Mouse (Mus musculus): ENCODE results near the gene Zbtb8a. TPM values are rescaled to one million over a fixed set of nuclear protein-coding genes. Genes with fewer than 3 reads are reported as not detected.

Gene Zbtb8a
- total and polyA plus RNA-seq, 2 experiments from 2014 or later: 15.5 to 22.9 TPM

DNA sequence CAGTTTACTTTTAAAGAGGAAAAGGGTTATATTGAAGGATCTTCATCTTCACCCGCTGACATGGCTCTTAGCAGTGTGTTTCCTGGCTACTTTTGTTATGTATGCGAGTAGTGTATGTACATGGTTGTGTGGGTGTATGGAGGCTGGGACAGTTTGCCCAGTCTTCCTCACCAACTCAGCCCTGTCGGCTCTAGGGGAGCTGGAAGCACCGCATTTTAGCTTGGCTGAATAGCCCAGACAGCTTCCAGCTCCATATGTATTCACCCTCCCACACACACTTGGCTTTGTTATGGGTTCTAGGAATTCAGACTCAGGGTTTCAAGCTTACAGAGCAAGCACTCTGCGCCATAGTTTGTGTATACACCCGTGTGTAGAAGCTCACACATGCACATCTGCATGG is 26.8 kb downstream of the Zbtb8a start:
- DNase-seq (ENCODE audit: low spot score) (no peak), ATAC-seq (ENCODE audit: low FRiP score) (no peak)
- TF ChIP-seq CTCF (IDR thresholded peaks at IDR 0.05): no peak
- 76% methylated on average over 6 of the region's 6 CpGs for WGBS
- no peak overlapping the region for H3K4me3 ChIP-seq (ENCODE audit: low read depth, low read length)
- no peaks in the 10 kb centered on the region for H3K9me3 ChIP-seq (ENCODE audit: low read length)
- no peak overlapping the region for H3K27ac ChIP-seq (ENCODE audit: low read depth, low read length)
- no peak overlapping the region for H3K9ac ChIP-seq (replicated peaks; ENCODE audit: low read length, poor library complexity, severe bottlenecking)
- H3K36me3 ChIP-seq (ENCODE audit: insufficient read depth, low read length): peaks cover 20% of the 10 kb centered on the region
- H3K4me1 ChIP-seq (ENCODE audit: insufficient read depth, low read length): no peaks in the 10 kb centered on the region
- H3K4me2 ChIP-seq (ENCODE audit: low read depth, low read length, poor library complexity, severe bottlenecking): no peak overlapping the region
- H3K27me3 ChIP-seq (ENCODE audit: insufficient read depth, low read length): no peaks in the 10 kb centered on the region

DNA sequence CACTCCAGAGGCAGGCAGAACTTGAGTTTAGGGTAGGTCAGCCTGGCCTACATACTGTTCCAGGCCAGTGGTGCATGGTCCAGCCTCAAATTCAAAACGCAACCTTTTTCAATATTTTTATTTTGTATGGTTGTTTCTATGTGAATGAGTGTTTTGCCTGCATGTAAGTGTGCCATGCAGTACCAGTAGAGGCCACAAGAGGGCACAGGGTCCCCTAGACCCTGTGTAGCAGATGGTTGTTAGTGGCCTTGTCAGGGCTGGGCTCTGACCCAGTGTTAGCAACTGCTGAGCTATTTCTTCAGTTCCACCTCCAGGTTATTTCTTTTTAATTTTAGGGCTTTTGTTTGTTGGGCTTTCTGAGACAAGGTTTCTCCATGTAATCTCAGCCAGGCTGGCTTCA is 27.3 kb downstream of the Zbtb8a start:
- WGBS: 9% methylated on average over 1 of the region's 1 CpGs
- H3K36me3 ChIP-seq (ENCODE audit: insufficient read depth, low read length): peaks cover 17% of the 10 kb centered on the region
- H3K27me3 ChIP-seq (ENCODE audit: insufficient read depth, low read length): no peaks in the 10 kb centered on the region
- ATAC-seq (ENCODE audit: low FRiP score) (0 out of 2 replicates have a peak, but pooled peaks have one; percentile 62), DNase-seq (ENCODE audit: low spot score) (peak; percentile 87)
- H3K9me3 ChIP-seq (ENCODE audit: low read length): no peaks in the 10 kb centered on the region
- H3K4me2 ChIP-seq (ENCODE audit: low read depth, low read length, poor library complexity, severe bottlenecking): no peak overlapping the region
- no peak overlapping the region for H3K4me3 ChIP-seq (ENCODE audit: low read depth, low read length)
- H3K27ac ChIP-seq (ENCODE audit: low read depth, low read length): no peak overlapping the region
- no peaks in the 10 kb centered on the region for H3K4me1 ChIP-seq (ENCODE audit: insufficient read depth, low read length)
- H3K9ac ChIP-seq (replicated peaks; ENCODE audit: low read length, poor library complexity, severe bottlenecking): no peak overlapping the region
- peak; percentile 99 for TF ChIP-seq CTCF (IDR thresholded peaks at IDR 0.05)

DNA sequence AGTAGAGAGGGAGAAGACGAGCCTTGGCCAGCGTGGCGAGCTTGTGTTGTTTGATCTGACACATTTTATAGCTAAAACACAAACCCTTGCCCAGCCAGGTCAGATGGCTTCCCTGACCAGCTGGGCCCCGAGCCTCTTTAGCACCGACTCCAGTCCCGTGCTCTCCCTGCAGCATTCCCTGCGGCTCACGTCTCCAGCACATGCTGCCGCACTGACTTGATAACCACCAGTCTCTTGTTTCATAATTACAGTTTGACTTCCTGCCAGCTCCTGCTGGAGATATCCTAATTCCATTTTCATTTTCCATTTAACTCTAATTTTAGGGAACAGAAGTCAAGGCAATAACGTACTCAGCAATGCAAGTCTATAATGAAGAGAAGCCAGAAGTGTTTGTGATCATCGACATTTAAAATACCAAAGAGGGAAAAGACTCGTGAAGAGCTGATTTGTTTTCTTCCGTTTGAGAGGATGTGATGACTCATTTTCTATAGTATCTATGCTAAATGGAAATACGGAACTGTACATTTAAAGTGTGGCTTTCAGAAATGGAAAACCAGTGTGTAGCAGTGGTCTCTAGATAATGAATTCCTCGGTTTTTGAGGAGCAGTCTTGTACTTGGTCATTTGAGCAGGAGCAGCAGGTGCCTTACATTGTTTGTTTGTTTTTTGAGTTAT is 31.3 kb downstream of the Zbtb8a start:
- Histone ChIP-seq H3K4me3 (ENCODE audit: low read depth, low read length) (no peak overlapping the region), H3K9ac (replicated peaks; ENCODE audit: low read length, poor library complexity, severe bottlenecking) (no peak overlapping the region), H3K4me1 (ENCODE audit: insufficient read depth, low read length) (no peaks in the 10 kb centered on the region), H3K4me2 (ENCODE audit: low read depth, low read length, poor library complexity, severe bottlenecking) (no peak overlapping the region), H3K27ac (ENCODE audit: low read depth, low read length) (no peak overlapping the region), H3K36me3 (ENCODE audit: insufficient read depth, low read length) (peaks cover 11% of the 10 kb centered on the region), H3K9me3 (ENCODE audit: low read length) (no peaks in the 10 kb centered on the region), H3K27me3 (ENCODE audit: insufficient read depth, low read length) (no peaks in the 10 kb centered on the region)
- 90% methylated on average over 15 of the region's 15 CpGs for WGBS
- ATAC-seq (ENCODE audit: low FRiP score) (no peak), DNase-seq (ENCODE audit: low spot score) (no peak)
- no peak for TF ChIP-seq CTCF (IDR thresholded peaks at IDR 0.05)

DNA sequence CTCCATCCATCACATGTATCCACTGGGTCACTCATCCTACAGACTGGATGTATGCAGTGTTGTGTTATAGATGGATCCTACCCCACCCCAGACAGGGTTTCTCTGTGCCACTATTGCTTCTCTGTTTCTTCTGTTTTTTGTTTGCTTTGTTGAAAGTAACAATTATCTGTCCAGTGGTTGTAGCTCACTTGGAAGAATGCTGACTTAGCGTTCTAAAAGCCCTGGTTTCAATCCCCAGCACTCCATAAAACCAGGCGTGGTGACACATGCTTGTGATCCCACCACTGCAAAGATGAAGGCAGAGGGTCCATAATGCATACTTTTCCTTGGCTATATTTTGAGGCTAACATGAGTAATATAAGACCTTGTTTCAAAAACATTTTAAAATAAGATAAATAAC is 35.2 kb downstream of the Zbtb8a start:
- WGBS: 92% methylated on average over 2 of the region's 2 CpGs
- no peak for TF ChIP-seq CTCF (IDR thresholded peaks at IDR 0.05)
- ATAC-seq (ENCODE audit: low FRiP score): no peak
- Histone ChIP-seq H3K4me2 (ENCODE audit: low read depth, low read length, poor library complexity, severe bottlenecking) (no peak overlapping the region), H3K27me3 (ENCODE audit: insufficient read depth, low read length) (no peaks in the 10 kb centered on the region), H3K9me3 (ENCODE audit: low read length) (no peaks in the 10 kb centered on the region), H3K9ac (replicated peaks; ENCODE audit: low read length, poor library complexity, severe bottlenecking) (no peak overlapping the region), H3K4me1 (ENCODE audit: insufficient read depth, low read length) (no peaks in the 10 kb centered on the region), H3K36me3 (ENCODE audit: insufficient read depth, low read length) (peaks cover 7% of the 10 kb centered on the region), H3K4me3 (ENCODE audit: low read depth, low read length) (no peak overlapping the region), H3K27ac (ENCODE audit: low read depth, low read length) (no peak overlapping the region)
- no peak for DNase-seq (ENCODE audit: low spot score)

DNA sequence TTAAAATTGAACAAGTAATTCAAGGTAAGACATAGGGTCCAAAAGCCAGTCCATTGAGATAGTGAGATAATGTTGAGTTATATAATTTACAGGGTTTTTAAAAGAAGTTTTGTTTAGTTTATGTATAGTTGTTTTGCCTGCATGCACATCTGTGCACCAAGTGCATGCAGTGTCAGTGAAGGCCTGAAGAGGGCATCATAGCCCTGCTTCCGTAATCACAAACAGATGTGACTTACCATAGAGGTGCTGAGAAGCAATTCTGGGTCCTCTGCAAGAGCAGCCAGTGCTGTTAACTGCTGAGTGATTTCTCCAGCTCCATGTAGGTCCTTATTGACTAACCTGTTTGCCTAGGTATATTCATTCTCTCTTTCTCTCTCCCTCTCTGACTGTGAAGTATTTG is 36.0 kb downstream of the Zbtb8a start:
- Histone ChIP-seq H3K9ac (replicated peaks; ENCODE audit: low read length, poor library complexity, severe bottlenecking) (no peak overlapping the region), H3K4me2 (ENCODE audit: low read depth, low read length, poor library complexity, severe bottlenecking) (no peak overlapping the region), H3K27me3 (ENCODE audit: insufficient read depth, low read length) (no peaks in the 10 kb centered on the region), H3K4me3 (ENCODE audit: low read depth, low read length) (no peak overlapping the region), H3K27ac (ENCODE audit: low read depth, low read length) (no peak overlapping the region), H3K9me3 (ENCODE audit: low read length) (no peaks in the 10 kb centered on the region), H3K4me1 (ENCODE audit: insufficient read depth, low read length) (no peaks in the 10 kb centered on the region), H3K36me3 (ENCODE audit: insufficient read depth, low read length) (peaks cover 7% of the 10 kb centered on the region)
- WGBS: 95% methylated on average over 1 of the region's 1 CpGs
- ATAC-seq (ENCODE audit: low FRiP score) (no peak), DNase-seq (ENCODE audit: low spot score) (no peak)
- TF ChIP-seq CTCF (IDR thresholded peaks at IDR 0.05): peak; percentile 37

DNA sequence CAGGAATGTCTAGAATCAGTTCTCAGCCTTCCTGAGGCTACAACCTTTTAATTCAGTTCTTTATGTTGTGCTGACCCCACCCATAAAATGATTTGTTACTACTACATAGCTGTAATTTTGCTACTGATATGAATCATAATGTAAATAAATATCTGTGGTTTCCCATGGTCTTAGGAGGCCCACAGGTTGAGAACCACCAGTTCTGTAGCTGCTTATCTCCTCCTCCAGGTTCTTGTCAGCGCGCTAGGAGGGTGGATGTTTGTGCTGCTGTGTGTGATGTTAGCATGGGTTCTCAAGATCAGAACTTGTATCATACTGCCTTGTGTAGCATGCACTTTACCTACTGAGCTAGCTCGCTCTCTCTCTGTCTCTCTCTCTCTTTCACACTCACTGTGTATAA is 38.2 kb downstream of the Zbtb8a start:
- no peaks in the 10 kb centered on the region for H3K27me3 ChIP-seq (ENCODE audit: insufficient read depth, low read length)
- no peak overlapping the region for H3K4me2 ChIP-seq (ENCODE audit: low read depth, low read length, poor library complexity, severe bottlenecking)
- no peaks in the 10 kb centered on the region for H3K4me1 ChIP-seq (ENCODE audit: insufficient read depth, low read length)
- H3K36me3 ChIP-seq (ENCODE audit: insufficient read depth, low read length): peaks cover 7% of the 10 kb centered on the region
- no peak for TF ChIP-seq CTCF (IDR thresholded peaks at IDR 0.05)
- no peak overlapping the region for H3K27ac ChIP-seq (ENCODE audit: low read depth, low read length)
- DNase-seq (ENCODE audit: low spot score) (no peak), ATAC-seq (ENCODE audit: low FRiP score) (no peak)
- H3K9me3 ChIP-seq (ENCODE audit: low read length): no peaks in the 10 kb centered on the region
- no peak overlapping the region for H3K4me3 ChIP-seq (ENCODE audit: low read depth, low read length)
- no peak overlapping the region for H3K9ac ChIP-seq (replicated peaks; ENCODE audit: low read length, poor library complexity, severe bottlenecking)
- WGBS: 98% methylated on average over 3 of the region's 3 CpGs

Measured in midbrain, postnatal 0 days (tissue).